Mouse (Mus musculus) intestine, embryonic 14.5 days (tissue): Measurements from ENCODE around the gene Capza1. TPM values are rescaled to one million over a fixed set of nuclear protein-coding genes. Genes with fewer than 3 reads are reported as not detected.

ENCODE experiments used
- ATAC-seq: fragments of 200-750 bp; cut with Nextera tagmentation; replicated peaks from 2 replicates; pipeline ENCODE4 v1.8.0; 2017; ENCODE audit warnings: low read depth, moderate number of reproducible peaks, moderate TSS enrichment, moderate library complexity; ENCODE audit not compliant: low FRiP score, low TSS enrichment
- DNase-seq: peaks from one replicate; pipeline ENCODE4 v3.0.0-alpha.2; 2018; ENCODE audit warnings: low spot score
- H3K27ac ChIP-seq: fragments of 300-500 bp; sonication (generic); 2 replicates; pipeline ENCODE4 v1.5.1; 2014; ENCODE audit warnings: low read depth, mild to moderate bottlenecking, control low read depth
- H3K27me3 ChIP-seq: fragments of 300-500 bp; sonication (generic); replicated peaks from 2 replicates; pipeline ENCODE4 v1.6.1; 2014; ENCODE audit warnings: low read length, control low read depth; ENCODE audit not compliant: control insufficient read depth, insufficient read depth
- H3K36me3 ChIP-seq: fragments of 300-500 bp; sonication (generic); 2 replicates; pipeline ENCODE4 v1.6.1; 2014; ENCODE audit warnings: low read length, control low read depth; ENCODE audit not compliant: control insufficient read depth, insufficient read depth
- H3K4me1 ChIP-seq: fragments of 300-500 bp; sonication (generic); replicated peaks from 2 replicates; pipeline ENCODE4 v1.6.1; 2014; ENCODE audit warnings: low read length, control low read depth, mixed read lengths; ENCODE audit not compliant: control insufficient read depth, insufficient read depth
- H3K4me2 ChIP-seq: fragments of 300-500 bp; sonication (generic); 2 replicates; pipeline ENCODE4 v1.6.1; 2014; ENCODE audit warnings: low read length
- H3K4me3 ChIP-seq: fragments of 300-500 bp; sonication (generic); 2 replicates; pipeline ENCODE4 v1.5.1; 2014; ENCODE audit warnings: low read depth, low read length, control low read depth, mixed read lengths
- H3K9ac ChIP-seq: fragments of 300-500 bp; sonication (generic); 2 replicates; pipeline ENCODE4 v1.6.1; 2014; ENCODE audit warnings: mild to moderate bottlenecking, low read length
- H3K9me3 ChIP-seq: fragments of 300-500 bp; sonication (generic); 2 replicates; pipeline ENCODE4 v1.6.1; 2016; ENCODE audit warnings: low read length, control low read depth; ENCODE audit not compliant: control insufficient read depth
- WGBS: fragments of 180-500 bp; shearing (Covaris S2); extraction: QIAGEN DNeasy Blood & Tissue Kit; methylation state at CpG from one replicate; pipeline ENCODE4 v1.1.7; 2014; 5-methylcytosine and 5-hydroxymethylcytosine counted together
- polyA plus RNA-seq: library from polyadenylated mRNA; unstranded; fragments of >200 nt; fragmentation: Nextera tagmentation; extraction: Ambion mirVana; gene quantifications from 2 replicates; pipeline ENCODE4 v1.2.1, GENCODE M21; 2014

The Capza1 gene
- polyA plus RNA-seq, 1 experiment from 2014 or later, result 194 TPM

DNA sequence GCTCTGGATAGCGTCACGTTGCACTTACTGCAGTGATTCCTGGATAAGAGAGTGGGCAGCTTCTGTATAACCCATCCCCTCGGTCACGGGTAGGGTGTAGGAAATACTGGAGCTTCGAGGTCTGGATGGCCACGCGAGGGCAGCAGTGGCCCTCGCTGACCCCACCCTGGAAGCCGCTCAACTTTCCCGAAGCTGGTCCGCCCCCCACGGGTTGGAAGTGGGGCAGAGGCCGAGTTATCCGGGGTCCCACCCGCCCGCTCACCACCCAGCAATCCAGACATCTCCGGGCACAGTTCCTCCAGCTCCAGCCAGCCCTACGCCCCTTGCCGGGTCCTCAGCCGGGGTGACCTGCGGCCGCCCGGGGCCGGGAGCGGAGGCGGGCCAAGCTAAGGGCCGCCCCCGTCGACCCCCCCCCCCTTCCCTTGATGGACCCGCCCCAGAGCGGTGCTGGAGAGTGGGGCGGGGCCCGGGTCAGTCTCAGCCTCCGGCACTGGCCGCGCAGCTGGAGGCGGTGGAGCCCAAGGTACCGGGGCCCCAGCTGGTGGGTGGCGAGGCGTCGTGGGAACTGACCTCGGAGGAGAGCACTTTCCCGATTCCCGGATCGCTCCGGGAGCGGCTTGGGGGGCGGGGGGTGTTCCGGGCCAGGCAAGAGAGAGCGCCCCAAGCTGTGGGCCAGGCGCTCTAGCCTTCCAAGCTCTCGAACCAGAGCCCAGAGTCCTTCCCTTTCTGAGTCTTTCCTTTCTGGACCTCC, 75.6 kb downstream of the Capza1 start:
- Histone ChIP-seq H3K4me1 (peaks cover 40% of the 10 kb centered on the region), H3K4me3 (peak overlapping the region; percentile 80), H3K27me3 (peaks cover 2% of the 10 kb centered on the region; the same call in 1 of the 2 replicates), H3K36me3 (peaks cover 23% of the 10 kb centered on the region), H3K9ac (peak overlapping the region; percentile 78), H3K27ac (peak overlapping the region; percentile 89), H3K4me2 (peak overlapping the region; percentile 98), H3K9me3 (no peaks in the 10 kb centered on the region)
- peak; percentile 90 for ATAC-seq
- under 1% methylated on average over 46 of the region's 52 CpGs for WGBS
- DNase-seq, result peak; percentile 91

DNA sequence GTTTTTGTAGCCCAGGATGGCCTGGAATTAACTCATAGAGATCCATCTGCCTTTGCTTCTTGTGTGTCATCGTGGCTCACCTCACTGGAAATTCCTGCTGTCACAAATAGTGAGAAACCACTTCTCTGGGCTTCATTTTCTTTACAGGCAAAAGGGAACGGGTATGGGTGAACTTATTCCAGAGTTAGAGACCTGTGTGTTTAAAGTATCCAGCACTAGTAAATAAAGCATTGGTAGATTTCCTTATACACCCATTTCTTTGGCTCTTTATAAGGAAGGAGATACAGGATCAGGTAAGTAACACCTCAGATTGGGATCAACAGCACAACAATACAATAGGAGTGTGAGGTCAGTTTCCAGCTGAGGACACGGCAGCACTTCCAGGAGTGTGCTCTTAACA, 76.2 kb downstream of the Capza1 start, which contains the start of gene Rhoc:
Gene Rhoc, plus strand, starts transcription at position 301 of the 400 bp plus-strand sequence.
- H3K27me3 ChIP-seq, result peaks cover 9% of the 10 kb centered on the region
- 19% methylated on average over 3 of the region's 3 CpGs for WGBS
- peak within 1 kb of the TSS; percentile 89 for H3K27ac ChIP-seq
- peak within 1 kb of the TSS; percentile 80 for H3K4me3 ChIP-seq
- H3K4me1 ChIP-seq, result peaks cover 34% of the 10 kb centered on the region
- ATAC-seq, result no peak
- peaks cover 16% of the 10 kb centered on the region for H3K36me3 ChIP-seq
- peak within 1 kb of the TSS; percentile 78 for H3K9ac ChIP-seq
- H3K9me3 ChIP-seq, result no peaks in the 10 kb centered on the region
- H3K4me2 ChIP-seq, result peak within 1 kb of the TSS; percentile 98
- no peak for DNase-seq

DNA sequence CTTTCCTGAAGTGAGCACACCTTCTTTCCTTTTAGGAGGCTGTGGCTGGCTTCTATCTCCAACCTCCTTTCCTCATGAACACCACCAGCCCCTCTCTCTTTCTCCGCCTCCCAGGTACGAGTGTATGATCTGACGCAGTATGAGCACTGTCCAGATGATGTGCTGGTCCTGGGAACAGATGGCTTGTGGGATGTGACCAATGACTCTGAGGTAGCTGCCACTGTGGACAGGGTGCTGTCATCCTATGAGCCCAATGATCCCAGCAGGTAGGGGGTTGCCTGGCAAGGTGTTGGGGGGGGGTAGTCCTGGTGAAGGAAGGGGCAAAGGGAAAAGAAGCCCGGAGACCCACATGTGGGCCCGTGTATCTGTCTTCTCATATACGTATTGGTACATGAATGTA, 79.0 kb downstream of the Capza1 start:
- H3K9ac ChIP-seq, result no peak overlapping the region
- H3K4me3 ChIP-seq, result no peak overlapping the region
- DNase-seq, result no peak
- no peak for ATAC-seq
- 82% methylated on average over 6 of the region's 6 CpGs for WGBS
- H3K4me2 ChIP-seq, result no peak overlapping the region
- H3K27me3 ChIP-seq, result peaks cover 36% of the 10 kb centered on the region
- H3K27ac ChIP-seq, result no peak overlapping the region
- peaks cover 27% of the 10 kb centered on the region for H3K4me1 ChIP-seq
- H3K9me3 ChIP-seq, result no peaks in the 10 kb centered on the region
- H3K36me3 ChIP-seq, result no peaks in the 10 kb centered on the region

DNA sequence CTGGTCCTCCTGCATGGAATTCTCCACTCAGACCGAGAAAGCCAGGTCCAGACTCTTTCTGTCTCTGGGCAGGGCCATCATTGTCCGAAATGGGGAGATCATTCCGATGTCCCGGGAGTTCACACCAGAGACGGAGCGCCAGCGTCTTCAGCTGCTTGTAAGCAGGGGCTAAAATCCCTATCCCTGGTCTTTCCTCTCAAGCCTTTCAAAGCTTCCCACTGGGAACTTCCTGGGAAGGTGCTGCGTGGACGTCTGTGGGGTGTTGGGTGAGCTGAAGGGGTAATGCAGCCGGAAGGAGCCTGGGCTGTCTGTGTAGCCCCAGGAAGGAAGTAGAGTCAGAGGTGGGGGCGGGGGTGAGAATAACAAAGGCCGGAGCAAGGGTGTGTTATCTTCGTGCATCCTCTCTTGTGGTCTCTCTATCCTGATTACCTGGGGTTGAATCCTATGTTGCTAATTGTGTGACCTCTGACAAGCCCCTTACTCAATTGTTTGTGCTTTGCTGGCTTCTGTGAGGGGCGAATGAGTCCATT, 80.3 kb downstream of the Capza1 start:
- no peak overlapping the region for H3K9ac ChIP-seq
- DNase-seq, result no peak
- no peak overlapping the region for H3K4me2 ChIP-seq
- H3K36me3 ChIP-seq, result no peaks in the 10 kb centered on the region
- H3K4me3 ChIP-seq, result no peak overlapping the region
- no peak overlapping the region for H3K27ac ChIP-seq
- H3K9me3 ChIP-seq, result no peaks in the 10 kb centered on the region
- 38% methylated on average over 14 of the region's 14 CpGs for WGBS
- H3K27me3 ChIP-seq, result peaks cover 46% of the 10 kb centered on the region
- no peak for ATAC-seq
- H3K4me1 ChIP-seq, result peaks cover 19% of the 10 kb centered on the region; the same call in 1 of the 2 replicates

DNA sequence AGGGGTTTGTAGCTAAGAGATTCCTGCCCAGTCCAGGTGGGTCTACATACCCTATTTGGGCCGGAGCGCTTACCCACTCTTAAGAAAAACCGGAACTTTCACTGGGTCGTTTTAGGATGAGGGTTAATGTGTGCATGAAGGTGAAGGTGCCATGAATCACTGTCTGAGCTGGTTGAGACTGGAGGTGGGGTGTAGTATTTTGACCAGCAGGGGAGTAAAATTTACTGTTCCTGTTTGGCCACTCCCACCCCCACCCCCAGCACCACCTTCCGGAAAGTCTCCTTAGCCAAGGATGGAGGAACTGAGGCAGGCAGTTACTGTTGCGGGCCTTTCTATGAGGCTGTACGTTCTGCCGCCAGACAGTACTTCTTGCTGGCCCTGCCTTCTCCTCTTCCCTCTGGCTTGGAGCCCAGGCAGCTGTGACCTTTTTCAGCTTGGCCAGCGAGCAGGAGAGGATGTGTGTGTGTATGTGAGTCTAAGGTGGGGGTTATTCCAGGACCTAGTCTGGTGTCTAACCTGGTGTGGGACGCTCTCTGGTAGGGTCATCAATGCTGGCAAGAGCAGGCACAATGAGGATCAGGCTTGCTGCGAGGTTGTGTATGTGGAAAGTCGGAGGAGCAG, 82.1 kb downstream of the Capza1 start:
- H3K27ac ChIP-seq, result no peak overlapping the region
- H3K9ac ChIP-seq, result no peak overlapping the region
- no peaks in the 10 kb centered on the region for H3K36me3 ChIP-seq
- no peak for DNase-seq
- ATAC-seq, result no peak; the same call in 1 of the 2 replicates
- H3K4me3 ChIP-seq, result no peak overlapping the region; the same call in 1 of the 2 replicates
- H3K4me1 ChIP-seq, result peaks cover 19% of the 10 kb centered on the region; the same call in 1 of the 2 replicates
- WGBS, result 22% methylated on average over 12 of the region's 12 CpGs
- H3K4me2 ChIP-seq, result peak overlapping the region; percentile 97
- no peaks in the 10 kb centered on the region for H3K9me3 ChIP-seq
- H3K27me3 ChIP-seq, result peaks cover 65% of the 10 kb centered on the region

DNA sequence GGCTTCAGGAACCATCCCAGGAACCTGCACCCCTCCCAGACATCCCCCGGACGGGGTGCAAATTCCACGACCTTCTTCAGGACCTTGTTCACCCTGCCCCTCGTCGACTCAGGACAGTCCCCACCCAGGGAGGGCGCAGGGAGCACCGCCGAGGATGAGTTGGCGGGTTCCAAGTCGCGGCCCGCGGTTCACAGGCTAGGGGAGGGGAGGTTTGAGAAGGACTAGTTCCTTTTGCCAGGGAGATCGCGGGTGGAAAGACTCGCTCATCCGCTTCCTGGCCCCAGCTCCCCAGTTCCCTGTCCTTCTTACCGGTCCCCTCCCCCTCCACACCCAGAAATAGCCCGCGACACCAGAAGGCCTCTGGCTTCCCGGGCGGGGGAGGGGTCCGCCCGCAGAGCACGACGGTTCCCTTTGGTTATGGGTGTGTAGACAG, 82.8 kb downstream of the Capza1 start, which contains the start of gene Fam19a3:
Gene Fam19a3, minus strand, starts transcription at position 370 of the 433 bp plus-strand sequence.
- H3K27me3 ChIP-seq, result peaks cover 72% of the 10 kb centered on the region

DNA sequence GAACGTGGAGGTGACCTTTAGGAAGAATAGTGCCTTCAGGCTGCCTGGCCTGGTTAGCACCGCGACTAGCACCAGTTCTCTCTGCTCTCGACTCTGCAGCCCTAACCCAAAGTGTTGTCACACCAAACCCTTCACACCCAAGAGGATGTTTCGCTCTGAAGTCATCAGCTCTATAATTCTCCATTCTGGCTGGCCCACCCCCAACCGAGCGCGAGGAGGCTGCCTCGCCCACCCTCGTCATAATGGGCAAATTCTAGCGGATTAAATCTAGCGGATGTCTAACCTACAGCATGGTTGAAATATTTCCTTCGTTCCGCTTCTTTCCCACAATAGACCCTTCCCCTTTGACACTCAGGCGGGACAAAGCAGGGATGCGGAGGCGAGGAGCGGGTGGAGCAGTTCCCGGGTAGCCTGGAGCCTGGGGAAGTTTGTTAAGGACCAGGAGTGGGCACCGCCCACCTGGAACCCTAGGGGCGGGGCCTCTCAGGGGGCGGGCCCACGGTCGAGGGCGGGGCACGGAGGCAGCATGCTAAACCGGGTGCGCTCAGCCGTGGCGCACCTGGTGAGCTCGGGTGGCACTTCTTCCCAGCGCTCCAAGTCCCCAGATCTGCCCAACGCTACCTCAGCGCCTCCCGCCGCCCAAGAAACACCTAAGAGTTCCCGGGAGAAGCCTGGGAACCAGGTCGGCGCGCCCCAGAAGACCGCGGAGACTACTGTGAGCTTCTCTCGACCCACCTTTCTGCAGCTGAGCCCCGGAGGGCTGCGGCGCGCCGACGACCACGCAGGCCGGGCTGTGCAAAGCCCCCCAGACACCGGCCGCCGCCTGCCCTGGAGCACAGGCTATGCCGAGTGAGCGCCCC, 83.5 kb downstream of the Capza1 start, which contains the start of gene Ppm1j:
Gene Ppm1j, plus strand, starts transcription at position 496 of the 860 bp plus-strand sequence.
- WGBS, result 1% methylated on average over 54 of the region's 56 CpGs
- ATAC-seq (peak; percentile 80), DNase-seq (peak; percentile 90)
- Histone ChIP-seq H3K4me1 (peaks cover 19% of the 10 kb centered on the region; the same call in 1 of the 2 replicates), H3K36me3 (no peaks in the 10 kb centered on the region), H3K27me3 (peaks cover 79% of the 10 kb centered on the region), H3K4me2 (peak within 1 kb of the TSS; percentile 97), H3K27ac (no peak within 1 kb of the TSS), H3K4me3 (peak within 1 kb of the TSS; percentile 48), H3K9me3 (no peaks in the 10 kb centered on the region), H3K9ac (peak within 1 kb of the TSS; percentile 32)

More for the DNA sequence above, 82.8 kb downstream of the Capza1 start, which contains the start of gene Fam19a3:
- DNase-seq (peak; percentile 71), ATAC-seq (peak; percentile 16; the same call in 1 of the 2 replicates)
- peaks cover 19% of the 10 kb centered on the region; the same call in 1 of the 2 replicates for H3K4me1 ChIP-seq
- peak within 1 kb of the TSS; percentile 97 for H3K4me2 ChIP-seq
- under 1% methylated on average over 26 of the region's 26 CpGs for WGBS
- no peaks in the 10 kb centered on the region for H3K9me3 ChIP-seq
- H3K27ac ChIP-seq, result no peak within 1 kb of the TSS
- peak within 1 kb of the TSS; percentile 32 for H3K9ac ChIP-seq
- no peaks in the 10 kb centered on the region for H3K36me3 ChIP-seq
- H3K4me3 ChIP-seq, result peak within 1 kb of the TSS; percentile 48

DNA sequence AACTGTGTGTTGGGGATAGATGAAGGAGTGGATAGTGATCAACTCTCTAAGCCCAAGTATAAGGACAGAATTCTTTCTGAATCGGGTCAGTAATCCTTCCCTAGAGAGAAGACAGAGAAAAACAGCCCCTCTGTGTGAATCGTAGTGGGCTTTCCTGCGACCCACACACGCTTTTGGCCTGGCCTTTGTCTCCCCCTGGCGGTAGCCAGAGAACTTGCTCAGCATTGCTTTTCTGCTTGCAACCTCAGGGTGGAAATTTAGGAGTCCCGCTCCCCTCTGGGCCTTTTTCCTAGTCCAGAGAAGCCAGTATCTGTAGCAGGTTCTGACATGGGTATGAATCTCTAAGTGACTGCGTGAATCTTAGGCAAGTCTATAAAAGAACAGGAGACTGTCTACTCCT, 84.4 kb downstream of the Capza1 start:
- Histone ChIP-seq H3K9me3 (no peaks in the 10 kb centered on the region), H3K9ac (no peak overlapping the region), H3K4me1 (peaks cover 19% of the 10 kb centered on the region; the same call in 1 of the 2 replicates), H3K27me3 (peaks cover 82% of the 10 kb centered on the region), H3K36me3 (no peaks in the 10 kb centered on the region), H3K27ac (no peak overlapping the region), H3K4me2 (no peak overlapping the region), H3K4me3 (no peak overlapping the region)
- DNase-seq, result peak; percentile 87
- no peak for ATAC-seq
- 1% methylated on average over 7 of the region's 7 CpGs for WGBS
